Mouse (Mus musculus) adrenal gland, postnatal 36 days (tissue): ENCODE measurements around the gene Tent5b. TPM values are rescaled to one million over a fixed set of nuclear protein-coding genes. Genes with fewer than 3 reads are reported as not detected.

ENCODE experiments used
- DNase-seq, 2 experiments: peaks; one replicate each; pipeline ENCODE4 v3.0.0; 2021; ENCODE audit warnings: mixed read lengths in 1 of 2
- total RNA-seq, 2 experiments: library from RNA; stranded (reverse); gene quantifications; 2 replicates each; pipeline ENCODE4 v1.2.3; 2021

Tent5b gene
- total RNA-seq, 2 experiments from 2014 or later = 1.0 to 3.5 TPM

GRCm38 (mm10) chr4:133471135-133471821 lies 8.7 kb upstream of the Tent5b start:
- DNase-seq = no peak

DNA sequence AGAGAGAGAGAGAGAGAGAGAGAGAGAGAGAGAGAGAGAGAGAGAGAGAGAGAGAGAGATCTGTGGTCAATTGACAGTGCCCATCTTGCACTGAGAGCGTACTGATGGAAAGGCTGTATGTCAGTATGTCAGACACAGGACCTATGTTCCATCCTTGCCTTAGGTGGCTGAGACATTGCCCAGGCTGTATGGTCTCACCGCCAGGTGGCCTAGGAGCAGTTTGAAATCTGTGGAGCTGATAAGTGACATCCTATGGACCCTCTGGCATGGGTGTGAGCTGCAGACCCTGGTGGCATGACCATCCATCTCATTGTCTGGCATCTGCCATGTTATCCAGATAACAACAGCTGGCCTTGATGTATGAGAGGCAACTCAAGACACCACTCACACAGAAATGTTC lies 6.1 kb upstream of the Tent5b start:
- DNase-seq = no peak

- no peak for DNase-seq
Measured at GRCm38 (mm10) chr4:133480185-133480537, 229 bp downstream of the Tent5b start.

- DNase-seq = no peak
Measured at GRCm38 (mm10) chr4:133480754-133481153, 822 bp downstream of the Tent5b start.

DNA sequence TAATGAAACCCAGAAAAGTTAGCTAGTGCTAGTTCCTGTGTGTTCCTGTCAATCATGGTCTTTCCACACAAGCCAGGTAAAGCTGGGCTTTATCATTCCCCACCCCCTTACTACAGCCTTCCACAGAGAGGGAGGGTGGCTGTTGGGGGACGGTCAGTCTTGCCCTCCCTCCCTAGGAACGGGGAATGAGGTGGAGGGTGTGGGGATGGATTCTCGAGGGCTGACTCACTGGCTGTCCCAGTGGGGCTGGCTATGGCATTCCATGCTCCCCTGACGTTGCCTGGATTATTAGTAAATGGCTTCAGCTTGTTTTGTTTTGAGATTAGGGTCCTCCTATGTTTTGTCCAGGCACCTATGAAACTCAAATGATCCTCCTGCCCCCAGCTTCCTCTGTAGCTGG lies 1.6 kb downstream of the Tent5b start:
- DNase-seq = peak; percentile 35 to 72

DNA sequence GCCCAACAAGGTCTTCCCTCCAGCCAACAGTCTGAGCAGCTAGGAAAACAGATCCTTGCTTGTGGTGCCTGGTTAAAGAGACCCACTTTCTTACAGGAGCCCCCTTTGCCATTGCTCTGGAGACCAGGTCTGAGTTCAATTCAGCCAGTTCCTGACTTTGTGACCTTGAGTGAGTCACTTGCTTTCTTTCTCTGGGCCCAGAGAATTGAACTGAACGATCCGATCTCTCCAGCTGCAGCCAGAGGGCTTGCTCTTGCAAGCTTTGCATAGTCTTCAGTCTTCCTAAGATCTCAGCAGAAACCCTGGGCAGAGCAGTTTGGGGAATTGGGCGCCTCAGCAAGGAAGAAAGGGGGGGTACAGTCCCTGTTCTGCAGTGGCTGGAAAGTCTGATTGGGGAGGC lies 2.5 kb downstream of the Tent5b start:
- DNase-seq = peak in 1 of 2 experiments; percentile 21

DNA sequence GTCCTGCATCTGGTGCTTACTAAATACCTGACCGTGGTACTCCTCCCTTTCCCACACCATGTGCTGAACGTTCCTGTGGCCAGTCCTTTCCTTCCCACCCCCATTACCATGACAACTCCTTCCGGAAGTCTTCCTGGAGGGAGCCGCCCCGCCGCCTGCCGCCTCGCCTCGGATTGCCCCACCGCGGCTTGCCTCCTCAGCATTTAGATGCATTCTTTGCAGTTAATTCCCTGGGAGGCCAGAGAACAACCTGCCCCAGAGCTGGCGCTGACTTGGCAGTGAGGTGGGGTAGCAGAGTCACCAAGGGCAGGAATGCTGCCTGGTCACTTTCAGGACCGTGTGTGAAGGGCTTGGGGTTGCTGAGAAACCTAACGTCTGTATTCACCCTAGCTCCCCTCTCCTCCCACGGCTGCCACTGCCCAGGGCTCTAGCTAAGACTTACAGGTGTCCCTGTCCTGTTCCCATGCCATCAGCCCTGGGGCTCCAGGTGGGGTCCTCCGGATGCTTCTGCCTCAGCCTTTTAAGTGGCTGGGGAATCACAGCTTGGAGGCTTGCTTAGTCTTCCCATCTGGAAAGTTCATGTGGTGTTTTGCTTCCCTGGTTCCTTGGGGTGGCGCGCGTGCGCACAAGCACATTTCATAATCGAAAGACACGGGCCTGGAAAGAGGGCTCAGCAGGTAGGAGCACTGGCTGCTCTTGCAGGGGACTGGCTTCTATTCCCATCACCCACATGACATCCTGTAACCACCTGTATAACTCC lies 4.5 kb downstream of the Tent5b start:
- peak; percentile 34 to 65 for DNase-seq

- DNase-seq = no peak
Measured at GRCm38 (mm10) chr4:133485691-133486425, 5.9 kb downstream of the Tent5b start.

DNA sequence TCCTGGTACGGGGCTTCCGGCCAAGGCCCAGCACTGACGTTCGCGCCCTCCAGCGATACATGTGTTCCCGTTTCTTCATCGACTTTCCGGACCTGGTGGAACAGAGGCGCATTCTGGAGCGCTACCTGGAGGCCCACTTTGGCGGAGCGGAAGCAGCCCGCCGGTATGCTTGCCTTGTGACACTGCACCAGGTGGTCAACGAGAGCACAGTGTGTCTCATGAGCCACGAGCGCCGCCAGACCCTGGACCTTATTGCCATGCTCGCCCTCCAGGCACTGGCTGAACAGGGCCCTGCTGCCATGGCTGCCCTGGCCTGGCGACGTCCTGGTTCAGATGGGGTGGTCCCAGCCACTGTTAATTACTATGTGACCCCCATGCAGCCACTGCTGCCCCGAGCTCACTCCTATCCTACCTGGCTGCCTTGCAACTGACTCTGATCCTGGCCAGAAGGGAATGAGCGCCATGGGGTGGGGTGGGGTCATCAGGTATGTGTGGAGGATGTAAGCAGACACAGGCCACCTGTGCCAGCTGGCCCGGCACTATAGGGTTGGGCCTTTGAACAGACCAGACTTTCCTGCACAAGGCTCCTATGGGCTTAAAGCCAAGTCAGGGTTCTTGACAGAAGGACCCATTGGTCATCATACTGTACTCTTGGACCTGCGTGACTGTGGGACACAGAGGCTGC lies 6.9 kb downstream of the Tent5b start:
- no peak for DNase-seq

DNA sequence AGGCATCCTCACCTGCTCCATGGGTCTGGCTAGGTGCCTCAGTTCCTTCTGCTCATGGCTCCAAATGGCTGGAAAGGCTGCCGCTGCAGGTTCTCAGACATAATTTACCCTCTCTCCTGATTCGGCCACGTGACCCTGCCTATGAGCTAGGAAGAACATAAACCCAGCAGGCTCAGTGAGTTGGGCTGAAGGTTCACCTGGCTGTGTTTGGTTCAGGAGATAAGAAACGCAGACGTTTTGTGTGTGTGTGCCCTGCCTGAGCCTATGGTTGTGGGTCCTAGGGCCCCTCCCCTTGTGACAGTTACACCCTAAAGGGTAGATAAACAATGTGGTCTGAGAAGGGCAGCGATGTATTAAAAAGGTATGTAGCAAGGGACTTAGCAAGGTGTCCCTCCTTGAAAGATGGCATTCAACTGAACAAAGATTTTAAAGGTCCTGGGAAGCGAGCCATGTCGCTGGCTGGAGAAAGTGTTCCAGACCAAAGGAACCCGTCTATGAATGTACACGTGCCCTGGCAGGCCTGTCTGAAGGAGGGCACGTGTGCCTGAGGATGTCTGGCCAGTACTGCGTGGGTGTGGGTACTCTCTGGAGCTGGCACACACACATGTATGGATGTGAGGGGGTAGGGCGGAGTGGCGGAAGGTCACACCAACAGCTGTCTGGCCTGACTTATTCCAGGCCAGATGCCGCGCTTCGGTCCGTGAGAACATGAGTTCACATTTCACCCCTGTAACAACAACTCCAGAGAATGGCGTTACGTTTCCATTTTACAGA lies 8.9 kb downstream of the Tent5b start:
- no peak for DNase-seq

DNA sequence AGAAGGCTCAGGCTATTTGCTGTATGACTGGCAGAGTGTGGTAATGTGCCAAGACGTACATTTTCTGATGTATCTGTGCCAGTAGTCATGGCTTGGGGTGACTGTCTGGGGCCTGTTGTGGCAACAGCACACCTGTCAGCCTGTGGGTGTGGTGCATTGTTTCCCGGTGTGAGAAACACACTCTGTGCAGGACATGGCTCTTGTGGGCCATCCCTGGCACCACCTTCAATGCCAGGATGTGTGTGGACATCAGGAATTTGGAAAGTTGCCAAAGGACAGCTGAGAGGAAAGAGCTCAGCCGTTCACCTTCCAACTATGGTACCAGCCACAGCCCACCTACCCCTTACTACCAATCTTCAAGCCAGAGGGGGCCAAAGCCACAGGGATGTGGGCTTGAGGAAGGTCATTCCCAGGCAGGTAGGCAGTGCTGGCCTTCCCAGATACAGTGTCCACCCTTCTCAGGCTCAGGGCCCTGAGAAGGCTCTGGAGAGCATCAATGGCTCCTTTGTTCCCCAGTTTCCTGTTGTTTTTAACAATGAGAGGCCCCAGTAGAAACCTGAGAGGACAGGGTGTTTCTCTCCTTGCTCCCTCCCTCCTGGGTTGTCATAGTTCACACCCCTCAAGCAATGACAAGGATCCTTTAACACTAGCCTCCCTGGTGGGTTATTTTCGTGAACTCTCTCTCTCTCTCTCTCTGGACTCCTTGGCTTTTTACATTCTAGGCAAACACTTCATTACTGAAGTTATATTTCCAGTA lies 9.7 kb downstream of the Tent5b start:
- DNase-seq = no peak

GRCm38 (mm10) chr4:133491800-133492199 lies 11.9 kb downstream of the Tent5b start:
- DNase-seq = peak in 1 of 2 experiments; percentile 59

GRCm38 (mm10) chr4:133493895-133494294 lies 14.0 kb downstream of the Tent5b start:
- DNase-seq = peak in 1 of 2 experiments; percentile 21

- peak; percentile 94 to 95 for DNase-seq
Measured at GRCm38 (mm10) chr4:133494432-133494831, 14.5 kb downstream of the Tent5b start.

DNA sequence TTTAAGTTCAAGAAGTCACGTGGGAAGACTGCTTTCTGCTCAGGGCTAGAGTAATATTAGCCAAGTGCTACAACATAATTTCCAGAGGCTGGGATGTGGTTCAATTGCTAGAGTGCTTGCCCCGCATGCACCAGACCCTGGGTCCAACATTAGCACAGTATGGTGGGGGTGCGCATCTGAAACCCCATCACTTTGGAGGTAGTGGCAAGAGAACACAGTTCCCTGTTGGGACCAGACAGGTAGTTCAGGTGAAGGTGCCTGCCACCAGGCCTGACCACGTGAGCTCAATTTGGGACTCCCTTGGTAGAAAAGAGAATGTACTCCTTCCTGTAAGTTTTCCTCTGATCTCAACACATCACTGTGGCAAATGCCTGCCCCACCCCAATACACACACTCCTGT lies 14.9 kb downstream of the Tent5b start:
- no peak for DNase-seq

GRCm38 (mm10) chr4:133495711-133496110 lies 15.8 kb downstream of the Tent5b start:
- peak; percentile 39 to 62 for DNase-seq

- no peak for DNase-seq
Measured at GRCm38 (mm10) chr4:133496738-133497445, 17.0 kb downstream of the Tent5b start.

GRCm38 (mm10) chr4:133497461-133498159 lies 17.7 kb downstream of the Tent5b start:
- DNase-seq = peak; percentile 51 to 52

- peak; percentile 67 to 73 for DNase-seq
Measured at GRCm38 (mm10) chr4:133498160-133498724, 18.3 kb downstream of the Tent5b start, which contains the start of gene Trnp1. Trnp1 (minus strand) TSS chr4:133498550.
